Mouse (Mus musculus) embryo, embryonic 10 days (tissue): ENCODE data around the gene Serpinf1.
A peak's percentile ranks its signal among the peaks of the same experiment; 100 is the strongest.

Experiments
- DNase-seq: peaks from one replicate; pipeline ENCODE4 v3.0.0-alpha.2; 2015; ENCODE audit warnings: low spot score

Gene Serpinf1

GRCm38 (mm10) chr11:75455041-75455736, 32.7 kb upstream of the Serpinf1 start:
- DNase-seq: no peak

- DNase-seq: peak; percentile 94
Measured at GRCm38 (mm10) chr11:75453991-75454930, 31.8 kb upstream of the Serpinf1 start, which contains the start of gene Wdr81. TSS of gene Wdr81 (minus strand) at chr11:75454717.

GRCm38 (mm10) chr11:75452812-75453557, 30.5 kb upstream of the Serpinf1 start:
- no peak for DNase-seq

- no peak for DNase-seq
Measured at GRCm38 (mm10) chr11:75452081-75452480, 29.6 kb upstream of the Serpinf1 start.

- no peak for DNase-seq
Measured at GRCm38 (mm10) chr11:75450936-75451335, 28.4 kb upstream of the Serpinf1 start.

GRCm38 (mm10) chr11:75450304-75450908, 27.9 kb upstream of the Serpinf1 start:
- no peak for DNase-seq

GRCm38 (mm10) chr11:75449695-75450094, 27.2 kb upstream of the Serpinf1 start:
- no peak for DNase-seq

GRCm38 (mm10) chr11:75448575-75448974, 26.1 kb upstream of the Serpinf1 start:
- no peak for DNase-seq

- peak; percentile 55 for DNase-seq
Measured at GRCm38 (mm10) chr11:75443711-75444110, 21.2 kb upstream of the Serpinf1 start.

GRCm38 (mm10) chr11:75441601-75442000, 19.1 kb upstream of the Serpinf1 start:
- no peak for DNase-seq

GRCm38 (mm10) chr11:75441034-75441433, 18.5 kb upstream of the Serpinf1 start:
- no peak for DNase-seq

GRCm38 (mm10) chr11:75439951-75440350, 17.4 kb upstream of the Serpinf1 start:
- DNase-seq: no peak

- DNase-seq: no peak
Measured at GRCm38 (mm10) chr11:75439363-75439762, 16.9 kb upstream of the Serpinf1 start, which contains the start of gene Serpinf2. TSS of gene Serpinf2 (minus strand) at chr11:75439591.

- no peak for DNase-seq
Measured at GRCm38 (mm10) chr11:75438804-75439203, 16.3 kb upstream of the Serpinf1 start.

- DNase-seq: no peak
Measured at GRCm38 (mm10) chr11:75438194-75438593, 15.7 kb upstream of the Serpinf1 start.

GRCm38 (mm10) chr11:75434138-75434537, 11.6 kb upstream of the Serpinf1 start:
- DNase-seq: no peak

GRCm38 (mm10) chr11:75431307-75431706, 8.8 kb upstream of the Serpinf1 start:
- DNase-seq: no peak

GRCm38 (mm10) chr11:75429019-75429705, 6.7 kb upstream of the Serpinf1 start:
- no peak for DNase-seq

- DNase-seq: no peak
Measured at GRCm38 (mm10) chr11:75424459-75424858, 2.0 kb upstream of the Serpinf1 start.

GRCm38 (mm10) chr11:75424033-75424432, 1.5 kb upstream of the Serpinf1 start:
- DNase-seq: no peak

- DNase-seq: no peak
Measured at GRCm38 (mm10) chr11:75423091-75423490, 590 bp upstream of the Serpinf1 start.
